Mouse (Mus musculus) kidney, postnatal 14 days (tissue): ENCODE measurements around the gene Gm11146.

Experiments
- DNase-seq: peaks from one replicate; pipeline ENCODE4 v3.0.0; 2022; ENCODE audit warnings: mixed read lengths

Gene Gm11146

DNA sequence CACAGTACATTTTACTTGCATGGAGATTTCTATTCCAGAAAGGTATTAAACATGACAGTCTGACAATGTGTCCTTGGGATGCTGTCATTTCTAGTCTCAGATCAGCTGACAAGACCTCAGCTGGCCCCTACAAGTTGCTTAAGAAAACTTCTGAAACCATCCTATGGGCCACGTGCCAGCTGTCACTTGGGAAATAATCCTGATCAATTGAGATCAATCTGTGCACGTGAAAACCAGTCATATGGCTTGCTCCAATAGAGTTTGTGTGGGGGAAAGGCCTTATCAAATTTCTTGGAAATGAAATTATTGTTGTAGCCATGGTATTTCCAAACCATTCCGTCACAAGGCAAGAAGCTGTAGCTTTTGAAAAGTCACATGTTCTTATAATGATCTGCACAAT, 50.8 kb downstream of the Gm11146 start:
- DNase-seq, result no peak
